Mouse (Mus musculus) B cell, adult (primary cell): ENCODE data around the gene Spag16. TPM values are rescaled to one million over a fixed set of nuclear protein-coding genes. Genes with fewer than 3 reads are reported as not detected.

Experiments
- total RNA-seq: library from RNA; stranded (reverse); gene quantifications from 4 replicates; pipeline ENCODE4 v1.2.4, GENCODE M21; 2023; ENCODE audit not compliant: inconsistent age

The Spag16 gene
- total RNA-seq, result not detected in 4 replicates

GRCm38 (mm10) chr1:69826806-69827703 lies at the start of gene Spag16:
Spag16 (plus strand) TSS chr1:69826970.

GRCm38 (mm10) chr1:70725655-70726066 lies 898.9 kb downstream of the Spag16 start, which contains the start of gene Vwc2l:
Vwc2l (plus strand) TSS chr1:70725715.

Other genes starting within 250 kb of the Spag16 start
- 0.90 to 1.9 TPM (median 1.2 TPM) in 4 replicates for gene Ikzf2, start 139.7 kb upstream of the Spag16 start, total RNA-seq